Mouse (Mus musculus) frontal cortex, adult (tissue): ENCODE data around the gene Lgals7.

Experiments used
- ATAC-seq: cut with Nextera tagmentation; 2 replicates; pipeline ENCODE4 v1.9.2; 2017; ENCODE audit warnings: mild to moderate bottlenecking, moderate library complexity, mixed read lengths; ENCODE audit not compliant: low TSS enrichment

The Lgals7 gene

DNA sequence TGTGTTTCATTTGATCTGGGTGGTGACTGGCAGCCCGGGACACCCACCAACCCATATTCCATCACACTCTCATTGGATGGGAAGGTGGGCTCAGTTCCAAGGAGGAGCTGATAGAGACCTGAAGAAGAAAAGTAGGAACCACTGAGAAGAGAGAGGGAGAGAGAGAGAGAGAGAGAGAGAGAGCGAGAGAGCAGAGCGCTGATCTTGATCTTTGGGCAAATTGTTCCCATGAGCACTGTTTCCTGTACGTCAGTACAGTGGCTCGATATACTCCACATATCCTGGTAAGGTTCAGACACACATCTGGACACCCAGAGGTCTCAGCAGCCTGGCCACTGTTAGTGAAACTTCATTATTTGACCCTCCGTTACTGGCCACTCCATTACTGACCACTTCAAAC lies at the start of gene Lgals7:
Lgals7 (plus strand) TSS at position 314 of the 400 bp plus-strand sequence.
- no peak for ATAC-seq

DNA sequence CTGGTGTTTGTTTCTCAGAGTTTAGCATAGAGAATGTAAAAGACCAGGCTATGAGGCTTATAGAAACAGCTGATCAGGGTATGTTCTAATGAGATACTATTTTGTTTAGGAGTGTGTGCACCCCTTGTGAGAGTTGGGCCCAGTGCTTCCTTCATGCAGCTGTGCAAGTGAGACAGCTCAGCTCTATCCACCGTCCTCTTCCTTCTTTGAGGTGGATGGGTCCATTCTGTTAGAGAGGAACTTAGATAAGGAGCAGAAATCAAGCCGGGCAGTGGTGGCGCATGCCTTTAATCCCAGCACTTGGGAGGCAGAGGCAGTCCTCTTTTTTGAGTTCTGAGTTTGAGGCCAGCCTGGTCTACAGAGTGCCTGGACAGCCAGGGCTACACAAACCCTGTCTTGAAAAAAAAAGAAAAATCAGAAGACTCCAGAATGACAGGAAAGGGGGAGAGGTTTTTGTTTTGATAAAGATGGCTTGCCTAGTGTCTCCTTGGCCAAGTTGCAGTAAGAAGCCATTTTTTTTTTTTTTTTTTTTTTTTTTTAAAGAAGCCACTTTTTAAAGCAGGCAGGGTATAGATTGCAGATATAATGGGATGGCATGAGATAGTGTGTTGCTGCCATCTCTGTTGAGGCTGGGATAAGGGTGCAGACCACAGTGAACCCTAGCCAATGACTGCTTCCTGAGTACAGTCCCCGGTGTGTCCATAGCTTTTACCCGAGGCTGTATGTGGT lies 49.2 kb upstream of the Lgals7 start:
- ATAC-seq = no peak

DNA sequence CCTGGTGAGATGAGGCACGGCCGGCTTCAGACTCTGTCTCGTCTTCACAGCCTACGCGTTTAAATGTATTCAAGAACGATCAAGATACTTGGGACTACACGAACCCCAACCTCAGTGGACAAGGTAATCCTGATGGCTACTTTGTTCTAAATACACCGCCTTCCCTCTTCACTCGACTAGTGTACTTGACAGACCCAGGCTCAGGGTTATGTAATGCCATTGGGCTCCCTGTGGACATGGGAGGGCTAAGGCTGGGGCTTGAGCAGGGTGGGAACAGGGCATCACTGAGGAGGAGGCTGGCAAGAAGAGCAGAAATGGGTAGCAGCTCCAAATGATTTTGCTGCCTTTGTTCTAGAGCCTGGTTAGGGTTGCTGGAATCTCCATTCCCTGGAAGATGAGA lies 48.4 kb upstream of the Lgals7 start:
- no peak for ATAC-seq

DNA sequence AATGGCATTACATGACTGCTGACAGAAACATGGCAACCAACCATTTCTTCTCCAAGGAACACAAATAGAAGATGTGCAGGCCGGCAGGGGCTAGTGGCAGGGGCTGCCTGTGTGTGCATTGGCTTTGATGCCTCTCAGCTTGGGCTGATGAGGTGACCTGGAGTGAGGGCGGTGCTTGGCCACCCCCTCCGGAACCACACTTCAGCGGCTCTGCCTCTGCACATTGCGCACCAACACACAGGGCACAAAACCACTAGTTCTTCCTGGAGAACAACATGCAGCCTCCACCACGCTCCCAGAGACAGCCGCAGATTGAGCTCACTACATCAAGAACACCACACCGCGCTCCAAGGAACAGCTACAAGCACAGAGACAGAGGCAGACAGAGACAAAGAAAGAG lies 47.5 kb upstream of the Lgals7 start:
- ATAC-seq = no peak

DNA sequence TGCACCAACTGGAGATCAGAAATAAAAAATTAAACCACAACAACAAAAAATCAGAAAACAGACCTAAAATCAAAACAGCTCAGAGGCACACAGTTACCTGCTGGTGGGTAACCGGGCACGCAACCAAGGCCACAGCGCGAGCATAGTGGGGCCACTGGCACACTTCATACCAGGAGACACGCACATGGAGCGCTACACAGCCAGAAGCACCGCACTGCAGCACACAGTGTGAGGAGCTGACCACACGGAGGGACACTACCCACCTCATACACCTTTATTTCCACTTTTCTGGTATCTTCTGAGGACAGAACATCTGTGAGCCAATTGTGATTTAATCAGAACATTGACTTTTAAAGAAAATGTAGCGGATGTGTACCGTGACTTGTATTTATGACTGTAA lies 46.7 kb upstream of the Lgals7 start:
- ATAC-seq = no peak

DNA sequence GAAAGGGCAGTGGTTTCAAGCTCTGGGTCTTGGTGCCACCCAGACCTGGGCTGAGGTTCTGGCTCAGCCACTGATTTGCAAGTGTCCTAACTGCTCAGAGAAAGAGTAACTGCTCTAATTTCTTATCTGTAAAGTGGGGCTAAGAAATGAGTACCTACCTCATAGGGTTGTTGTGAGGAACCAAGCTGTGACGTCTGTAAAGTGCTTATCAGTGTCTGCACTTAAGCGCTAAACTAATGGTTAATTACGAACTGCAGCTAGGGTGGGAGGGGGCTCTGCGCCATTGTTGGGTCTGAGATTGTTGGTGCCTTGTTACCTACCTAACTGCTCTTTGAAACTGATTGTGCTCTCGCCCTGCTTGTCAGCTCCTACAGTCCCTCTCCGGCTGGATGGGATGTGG lies 46.1 kb upstream of the Lgals7 start:
- no peak for ATAC-seq

DNA sequence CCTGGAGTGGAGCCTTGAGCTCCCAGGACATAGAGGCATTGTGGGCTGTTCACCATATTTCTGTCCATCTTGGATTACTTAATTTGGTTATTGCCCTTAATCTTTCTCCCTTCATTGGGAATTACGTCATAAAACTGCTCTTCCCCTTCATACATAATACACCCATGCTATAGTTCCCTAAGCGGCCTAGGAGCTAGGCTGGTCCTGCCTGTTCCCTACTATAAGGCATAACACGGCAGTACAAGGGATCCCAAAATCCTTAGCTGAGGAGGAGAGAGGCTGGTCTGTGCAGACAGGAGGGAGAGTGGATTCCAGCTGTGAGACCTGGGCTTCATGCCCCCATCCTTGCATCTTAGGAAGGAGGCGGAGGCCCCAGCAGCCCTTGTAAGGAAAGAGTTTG lies 45.7 kb upstream of the Lgals7 start:
- no peak for ATAC-seq

DNA sequence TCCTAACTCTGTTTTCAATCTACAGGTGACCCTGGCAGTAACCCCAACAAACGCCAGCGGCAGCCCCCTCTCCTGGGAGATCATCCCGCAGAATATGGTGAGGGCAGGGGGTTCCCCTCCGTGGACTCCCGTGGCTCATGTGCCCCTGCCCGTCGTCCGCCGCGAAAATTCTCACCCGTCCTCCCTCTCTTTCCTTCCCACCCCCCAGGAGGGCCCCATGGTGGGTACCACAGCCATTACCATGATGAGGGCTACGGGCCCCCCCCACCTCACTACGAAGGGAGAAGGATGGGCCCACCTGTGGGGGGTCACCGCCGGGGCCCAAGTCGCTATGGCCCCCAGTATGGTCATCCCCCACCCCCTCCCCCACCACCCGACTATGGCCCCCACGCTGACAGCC lies 45.2 kb upstream of the Lgals7 start:
- ATAC-seq = no peak

DNA sequence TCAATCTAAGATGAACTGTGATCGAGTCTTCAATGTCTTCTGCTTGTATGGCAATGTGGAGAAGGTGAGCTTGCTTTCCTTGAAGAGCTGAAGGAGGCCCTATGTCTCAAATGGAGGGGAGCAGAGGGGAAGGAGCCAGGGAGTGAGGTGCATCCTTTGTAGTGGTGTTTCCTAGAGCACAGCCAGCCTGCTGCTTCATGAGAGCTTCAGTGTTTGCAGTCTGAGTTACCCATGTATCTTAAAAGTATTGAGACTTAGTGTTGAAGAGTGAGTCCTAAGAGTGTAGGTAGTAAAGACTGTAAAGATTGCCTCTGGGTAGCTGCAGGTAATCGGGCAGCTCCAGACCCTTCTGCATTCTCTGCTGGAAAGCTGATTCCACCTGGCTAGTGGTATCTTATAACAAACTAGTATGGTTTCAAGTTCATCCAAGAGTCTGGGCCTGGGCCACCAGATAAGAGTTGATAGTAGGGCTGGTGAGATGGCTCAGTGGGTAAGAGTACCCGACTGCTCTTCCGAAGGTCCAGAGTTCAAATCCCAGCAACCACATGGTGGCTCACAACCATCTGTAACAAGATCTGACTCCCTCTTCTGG lies 44.7 kb upstream of the Lgals7 start:
- no peak for ATAC-seq

DNA sequence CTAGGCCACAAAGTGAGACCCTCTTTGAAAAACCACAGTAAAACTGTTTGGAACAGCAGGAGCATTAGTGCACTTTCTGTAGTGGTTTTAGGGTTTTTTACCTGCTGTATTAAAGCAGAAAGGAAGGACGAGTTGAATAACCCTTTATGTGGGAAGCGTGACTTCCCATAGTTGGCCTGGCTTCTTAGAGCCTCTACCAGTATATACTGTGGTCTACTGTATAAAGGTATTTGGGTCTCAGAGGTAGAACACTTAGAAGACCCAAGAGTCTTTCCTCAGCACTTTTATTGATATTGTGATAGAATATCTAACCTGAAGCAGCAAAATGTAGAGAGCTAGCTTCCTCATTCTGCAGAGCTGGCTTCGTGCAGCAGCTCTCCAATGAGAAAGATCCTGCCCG lies 44.1 kb upstream of the Lgals7 start:
- ATAC-seq = no peak

DNA sequence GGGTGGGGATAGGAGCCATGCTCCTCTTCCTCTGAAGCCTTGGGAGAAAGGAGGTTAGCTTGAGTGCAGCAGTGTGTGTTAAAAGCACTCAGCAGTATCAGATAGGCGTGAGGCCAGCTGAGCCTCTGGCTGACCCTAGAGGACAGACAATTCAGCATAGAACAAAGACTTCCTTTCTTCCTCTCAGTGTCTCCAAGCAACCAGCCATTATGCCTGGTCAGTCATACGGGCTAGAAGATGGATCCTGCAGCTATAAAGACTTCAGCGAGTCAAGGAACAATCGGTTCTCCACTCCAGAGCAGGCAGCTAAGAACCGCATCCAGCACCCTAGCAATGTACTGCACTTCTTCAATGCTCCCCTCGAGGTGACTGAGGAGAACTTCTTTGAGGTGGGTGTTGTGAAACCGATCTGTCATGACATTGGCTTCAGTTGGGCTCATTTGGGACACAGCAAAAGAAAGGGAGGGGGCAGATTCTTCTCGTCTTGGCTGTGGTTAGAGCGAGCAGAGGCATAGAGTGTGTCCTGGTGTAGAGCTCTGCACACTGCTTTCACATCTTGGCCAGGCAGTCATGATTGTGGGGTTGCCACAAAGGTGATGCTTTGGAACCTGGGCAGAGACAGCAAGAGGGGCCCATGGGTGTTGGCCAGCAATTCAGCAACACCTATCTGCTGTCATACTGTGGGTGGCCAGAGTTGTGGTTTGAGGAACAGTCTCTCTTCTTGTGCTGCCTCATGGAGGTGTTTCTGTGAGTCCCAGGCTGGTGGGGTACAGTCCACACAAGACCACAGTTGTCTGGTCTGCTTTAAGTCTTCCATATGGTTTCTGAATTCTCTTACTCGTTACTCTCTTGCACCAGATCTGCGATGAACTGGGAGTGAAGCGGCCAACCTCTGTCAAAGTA lies 43.0 kb upstream of the Lgals7 start:
- ATAC-seq = no peak

DNA sequence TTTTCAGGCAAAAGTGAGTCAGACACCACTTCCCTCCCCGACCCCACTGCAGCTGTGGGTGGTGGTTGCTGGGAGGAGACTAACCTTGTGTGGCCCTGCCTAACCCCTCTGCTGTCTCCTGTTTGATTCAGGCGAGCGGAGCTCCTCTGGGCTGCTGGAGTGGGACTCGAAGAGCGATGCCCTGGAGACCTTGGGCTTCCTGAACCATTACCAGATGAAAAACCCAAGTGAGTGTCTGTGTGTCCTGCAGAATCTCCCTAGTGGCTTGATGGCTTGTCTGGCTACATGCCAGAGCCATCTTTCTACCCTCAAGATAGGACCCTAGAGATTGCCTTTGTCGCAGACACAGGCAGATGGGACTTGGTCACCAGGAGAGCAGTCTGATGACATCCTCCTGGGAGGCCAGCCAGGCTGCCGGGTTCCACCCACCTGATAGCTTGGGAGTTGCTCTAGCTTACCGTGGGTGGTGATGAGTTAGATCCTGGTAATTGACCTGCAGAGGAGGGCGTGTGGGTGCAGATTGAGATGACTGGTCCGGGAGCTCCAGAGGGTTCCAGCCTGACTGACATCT lies 42.3 kb upstream of the Lgals7 start:
- ATAC-seq = peak; percentile 10; the same call in 1 of the 2 replicates

DNA sequence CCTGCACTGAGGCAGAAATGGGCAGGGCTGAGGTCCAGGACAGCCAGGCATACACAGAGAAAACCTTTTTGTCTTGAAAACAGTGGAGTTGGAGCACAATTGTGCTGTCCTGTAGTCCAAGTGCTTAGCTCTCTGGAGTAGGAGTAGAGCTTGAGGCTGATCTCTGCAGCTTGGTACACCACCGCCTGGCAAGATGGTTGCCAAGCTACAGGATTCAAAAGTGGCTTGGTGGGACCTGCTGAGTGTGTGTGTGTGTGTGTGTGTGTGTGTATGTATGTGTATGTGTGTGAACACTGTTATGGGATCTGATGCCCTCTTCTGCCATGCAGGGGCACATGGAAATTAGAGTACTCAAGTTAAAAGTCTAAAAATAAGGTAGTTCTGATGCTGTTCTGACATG lies 41.1 kb upstream of the Lgals7 start:
- ATAC-seq = no peak

DNA sequence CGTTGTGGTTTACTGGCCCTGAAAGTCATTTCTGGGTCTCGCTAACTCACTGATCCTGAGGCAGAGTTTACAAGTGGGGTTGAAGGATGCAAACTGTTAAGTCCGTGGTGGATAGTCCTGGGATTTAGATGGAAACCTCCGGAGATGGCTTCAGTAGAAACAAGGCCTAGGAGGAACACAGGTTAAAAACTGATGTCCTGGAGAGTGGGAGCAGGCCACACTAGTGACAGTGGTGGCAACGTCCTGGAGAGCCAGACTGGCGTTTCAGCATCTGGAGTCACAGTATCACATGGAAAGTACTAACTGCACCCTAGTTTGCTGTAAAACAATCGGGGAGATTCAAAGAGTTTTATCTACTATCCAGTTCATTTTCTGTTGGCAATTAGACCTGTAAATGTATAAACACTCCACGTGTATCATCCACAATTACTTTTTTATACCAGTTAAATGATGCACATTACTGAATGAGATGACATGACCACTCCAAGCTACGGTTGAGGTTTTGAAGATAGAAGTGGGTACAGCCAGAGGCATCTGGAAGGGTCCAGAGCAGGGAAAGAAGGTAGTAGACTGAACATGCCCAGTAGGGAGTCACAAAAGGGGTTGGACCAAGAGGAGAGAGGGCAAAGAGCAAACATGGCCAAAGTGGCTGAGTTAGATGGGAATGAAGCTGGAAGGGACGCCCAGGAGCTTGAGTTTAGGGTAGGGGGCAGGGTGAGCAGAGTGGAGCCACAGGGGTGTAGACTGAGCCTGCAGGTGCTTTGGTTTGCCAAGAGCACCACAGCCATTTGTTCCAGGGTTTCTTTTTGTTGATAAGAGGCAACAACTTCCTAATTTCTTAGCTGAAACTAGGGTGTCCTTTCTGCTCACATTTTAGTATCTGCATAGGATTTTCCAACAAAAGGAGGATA lies 40.4 kb upstream of the Lgals7 start:
- ATAC-seq = no peak

DNA sequence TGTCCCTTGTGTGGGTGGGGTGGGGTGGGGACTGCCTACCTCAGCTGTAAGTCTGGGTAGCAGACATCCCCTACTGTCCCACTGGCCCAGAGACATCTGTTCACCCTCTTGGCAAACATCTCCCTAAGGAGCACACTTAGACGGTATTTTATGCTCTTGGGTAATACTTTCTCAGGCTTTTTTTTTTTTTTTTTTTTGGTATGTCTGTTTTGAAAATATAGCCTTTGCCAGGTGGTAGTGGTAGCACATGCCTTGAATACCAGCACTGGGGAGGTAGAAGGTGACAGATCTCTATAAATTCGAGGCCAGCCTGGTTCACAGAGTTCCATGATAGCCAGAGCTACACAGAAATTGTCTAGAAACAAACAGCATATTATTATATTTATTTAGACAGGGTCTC lies 39.7 kb upstream of the Lgals7 start:
- ATAC-seq = no peak

DNA sequence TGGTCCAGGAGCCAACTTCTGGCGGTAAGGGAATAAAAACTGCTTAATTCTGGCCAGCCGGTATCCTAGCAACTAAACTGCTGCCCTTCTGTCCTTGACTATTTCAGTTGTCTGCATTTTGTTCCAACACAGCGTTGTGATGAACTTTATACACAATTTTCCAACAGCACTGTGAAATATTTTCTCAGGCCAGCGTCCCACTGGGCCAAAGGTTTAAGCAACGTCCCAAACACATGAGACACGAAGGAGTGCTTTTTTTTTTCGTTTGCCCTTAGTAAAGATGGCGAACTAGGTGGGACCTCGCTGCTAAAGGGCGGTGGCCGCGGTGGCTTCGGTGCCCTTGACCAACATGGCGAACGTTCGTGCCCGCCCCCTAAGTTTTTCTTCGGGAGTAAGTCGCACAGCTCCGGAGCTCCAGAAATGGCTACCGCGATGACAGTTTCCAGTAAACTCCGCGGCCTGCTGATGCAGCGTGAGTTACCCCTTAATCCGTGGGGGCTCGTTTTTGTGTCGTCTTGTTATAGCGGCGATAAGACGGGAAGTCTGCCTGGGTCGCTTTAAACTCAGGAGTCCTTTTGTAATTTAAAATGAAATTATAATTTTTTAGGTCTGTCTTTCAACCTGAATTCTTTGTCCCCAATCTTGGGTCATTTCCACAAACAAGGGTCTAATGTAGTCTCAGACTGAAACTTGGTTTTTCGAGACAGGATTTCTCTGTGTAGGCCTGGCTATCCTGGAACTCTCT lies 38.5 kb upstream of the Lgals7 start, which contains the start of gene Ech1:
Ech1 (plus strand) TSS at position 277 of the 745 bp plus-strand sequence.
- peak; percentile 62 for ATAC-seq

DNA sequence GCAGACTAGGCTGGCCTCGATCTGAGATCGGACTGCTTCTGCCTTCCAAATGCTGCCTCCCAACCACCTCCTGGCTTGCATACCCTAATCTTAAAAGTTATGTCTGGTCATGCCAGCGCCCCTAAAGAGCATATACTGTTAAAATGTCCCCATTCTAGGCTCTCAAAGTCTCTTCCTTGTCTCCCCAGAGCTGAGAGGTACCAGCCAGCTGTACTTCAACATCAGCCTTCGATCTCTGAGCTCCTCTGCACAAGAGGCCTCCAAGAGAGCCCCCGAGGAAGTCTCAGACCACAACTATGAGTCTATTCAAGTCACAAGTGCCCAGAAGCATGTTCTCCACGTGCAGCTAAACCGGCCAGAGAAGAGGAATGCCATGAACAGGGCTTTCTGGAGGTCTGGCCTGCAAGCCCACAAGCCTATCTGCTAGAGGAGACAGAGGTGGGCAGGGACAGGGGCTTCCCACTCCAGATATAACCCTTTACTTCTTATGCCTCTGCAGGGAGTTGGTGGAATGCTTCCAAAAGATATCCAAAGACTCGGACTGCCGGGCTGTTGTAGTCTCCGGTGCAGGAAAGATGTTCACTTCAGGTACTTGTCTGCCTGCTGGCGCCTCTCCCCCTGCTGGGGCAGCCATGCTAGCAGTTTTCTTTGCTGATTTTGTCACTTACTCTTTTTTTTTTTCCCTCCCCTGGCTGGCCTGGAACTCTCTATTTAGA lies 37.8 kb upstream of the Lgals7 start:
- no peak for ATAC-seq

DNA sequence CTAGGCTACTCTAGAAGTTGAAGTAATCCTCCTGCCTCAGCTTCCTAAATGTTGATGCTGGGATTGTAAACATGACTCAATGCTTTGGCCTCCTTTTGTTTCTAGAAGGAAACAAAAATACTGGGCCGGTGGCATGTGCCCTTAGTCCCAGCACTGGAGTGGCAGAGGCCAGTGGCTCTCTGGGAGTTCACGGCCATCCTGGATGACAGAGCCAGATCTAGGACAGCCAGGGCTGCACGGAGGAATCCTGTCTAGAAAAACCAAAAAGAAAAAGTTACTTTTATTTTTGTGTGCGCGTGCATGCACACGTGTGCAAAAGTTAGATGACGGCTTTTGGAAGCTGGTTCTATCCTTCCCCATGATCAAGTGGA lies 37.3 kb upstream of the Lgals7 start:
- no peak for ATAC-seq

DNA sequence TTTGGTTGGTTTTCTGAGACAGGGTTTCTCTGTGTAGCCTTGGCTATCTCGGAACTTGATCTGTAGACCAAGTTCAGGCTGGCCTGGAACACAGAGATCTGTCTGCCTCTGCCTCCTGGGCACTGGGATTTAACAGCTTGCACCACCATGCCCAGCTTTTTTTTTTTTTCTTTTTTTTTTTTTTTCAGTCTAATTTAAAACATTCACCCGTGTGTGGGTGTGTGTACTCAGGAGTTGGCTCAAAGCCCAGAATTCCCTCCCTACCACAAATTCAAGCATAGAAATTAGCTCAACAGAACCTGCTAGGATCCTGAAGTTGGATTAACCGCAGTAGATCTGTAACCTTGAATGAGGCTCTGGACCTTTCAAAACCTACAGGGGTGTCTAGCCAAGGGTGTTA lies 36.3 kb upstream of the Lgals7 start:
- no peak for ATAC-seq

DNA sequence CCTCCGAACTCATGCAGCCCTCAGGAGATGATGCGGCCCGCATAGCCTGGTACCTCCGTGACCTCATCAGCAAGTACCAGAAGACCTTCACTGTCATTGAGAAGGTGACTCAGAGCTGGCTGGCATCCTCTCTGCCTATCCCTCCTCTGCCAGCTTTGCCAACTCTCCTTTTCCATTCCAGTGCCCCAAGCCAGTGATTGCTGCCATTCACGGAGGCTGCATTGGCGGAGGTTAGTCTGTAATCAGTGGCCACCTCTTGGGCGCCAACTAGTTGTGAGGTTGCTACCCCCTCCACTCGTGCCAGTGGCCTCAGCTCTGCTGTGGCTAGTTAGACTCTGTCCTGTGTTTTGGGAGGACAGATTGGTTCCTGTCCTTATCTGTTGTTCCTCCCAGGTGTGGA lies 33.8 kb upstream of the Lgals7 start:
- ATAC-seq = no peak
